Mouse (Mus musculus) neural tube, embryonic 11.5 days (tissue): ENCODE results near the gene Pde10a. TPM values are rescaled to one million over a fixed set of nuclear protein-coding genes. Genes with fewer than 3 reads are reported as not detected.

ENCODE experiments used
- ATAC-seq: fragments of 200-750 bp; cut with Nextera tagmentation; 2 replicates; pipeline ENCODE4 v1.8.0; 2017; ENCODE audit warnings: moderate number of reproducible peaks, mild to moderate bottlenecking, moderate TSS enrichment, moderate library complexity; ENCODE audit not compliant: insufficient read depth, low FRiP score, low TSS enrichment
- DNase-seq: peaks from one replicate; pipeline ENCODE4 v3.0.0-alpha.2; 2015; ENCODE audit warnings: low spot score
- H3K27ac ChIP-seq: fragments of 300-500 bp; sonication (generic); 2 replicates; pipeline ENCODE4 v1.5.1; 2014; ENCODE audit warnings: low read depth, mild to moderate bottlenecking, low read length
- H3K27me3 ChIP-seq: fragments of 300-500 bp; sonication (generic); 2 replicates; pipeline ENCODE4 v1.6.1; 2014; ENCODE audit warnings: mild to moderate bottlenecking, low read length, mixed read lengths; ENCODE audit not compliant: control insufficient read depth, insufficient read depth
- H3K36me3 ChIP-seq: fragments of 300-500 bp; sonication (generic); 2 replicates; pipeline ENCODE4 v1.6.1; 2014; ENCODE audit warnings: mild to moderate bottlenecking, low read length, moderate library complexity, mixed read lengths; ENCODE audit not compliant: control insufficient read depth, insufficient read depth
- H3K4me1 ChIP-seq: fragments of 300-500 bp; sonication (generic); 2 replicates; pipeline ENCODE4 v1.6.1; 2014; ENCODE audit warnings: low read length, mixed read lengths; ENCODE audit not compliant: control insufficient read depth, insufficient read depth
- H3K4me2 ChIP-seq: fragments of 300-500 bp; sonication (generic); 2 replicates; pipeline ENCODE4 v1.6.1; 2014; ENCODE audit warnings: low read depth, mild to moderate bottlenecking, moderate library complexity
- H3K4me3 ChIP-seq: fragments of 300-500 bp; sonication (generic); 2 replicates; pipeline ENCODE4 v1.5.1; 2014; ENCODE audit warnings: low read depth, low read length
- H3K9ac ChIP-seq: fragments of 300-500 bp; sonication (generic); 2 replicates; pipeline ENCODE4 v1.6.1; 2014; ENCODE audit warnings: mild to moderate bottlenecking, low read length
- H3K9me3 ChIP-seq: fragments of 300-500 bp; sonication (generic); 2 replicates; pipeline ENCODE4 v1.6.1; 2016; ENCODE audit warnings: low read length; ENCODE audit not compliant: control insufficient read depth
- WGBS: fragments of 180-500 bp; shearing (Covaris S2); extraction: QIAGEN DNeasy Blood & Tissue Kit; methylation state at CpG from one replicate; pipeline ENCODE4 v1.1.7; 2014; 5-methylcytosine and 5-hydroxymethylcytosine counted together
- polyA plus RNA-seq: library from polyadenylated mRNA; unstranded; fragments of >200 nt; fragmentation: Nextera tagmentation; extraction: Ambion mirVana; gene quantifications from 2 replicates; pipeline ENCODE4 v1.2.1, GENCODE M21; 2014

The Pde10a gene
- polyA plus RNA-seq, 1 experiment from 2014 or later, result 5.9 TPM

DNA sequence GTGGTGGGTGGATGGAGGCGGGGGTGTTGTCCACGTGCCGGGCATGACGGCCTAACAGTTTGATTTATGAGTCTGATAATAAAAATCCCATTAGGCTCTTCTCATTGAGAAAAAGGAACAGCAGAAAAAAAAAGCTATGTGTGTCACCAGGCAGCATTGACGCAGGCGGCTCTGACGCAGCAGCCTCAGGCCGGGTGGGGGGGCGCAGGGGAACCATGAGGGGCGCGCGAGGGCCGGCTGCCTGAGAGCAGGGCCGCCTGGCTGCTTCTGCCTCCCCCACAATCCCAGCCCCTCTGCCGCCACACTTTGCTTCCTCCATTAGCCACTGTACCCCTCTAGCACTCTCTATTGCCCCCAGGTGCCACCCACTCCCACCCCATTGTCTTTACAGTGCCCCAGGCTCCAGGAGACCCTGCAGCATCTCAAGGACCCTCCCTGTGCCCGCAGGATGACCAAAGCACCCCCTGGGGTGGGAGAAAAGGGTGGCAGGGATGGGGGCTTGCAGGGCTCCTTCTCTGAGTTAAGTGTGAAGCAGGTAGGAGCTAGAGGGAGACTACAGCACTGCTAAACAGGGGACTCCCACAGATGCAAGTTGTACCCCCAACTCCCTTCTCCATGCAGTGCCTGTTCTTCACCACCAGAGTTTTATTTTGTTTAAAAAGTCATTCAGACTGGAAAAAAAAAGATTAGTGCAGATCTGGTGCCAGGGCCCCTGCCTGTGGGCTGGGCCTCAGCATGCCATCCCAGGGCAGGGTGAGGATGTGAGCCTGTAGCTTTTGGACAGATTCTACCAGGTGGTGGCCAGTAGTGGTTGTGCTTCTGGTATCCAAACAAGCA is 16.6 kb upstream of the Pde10a start:
- under 1% methylated on average over 14 of the region's 16 CpGs for WGBS
- Histone ChIP-seq H3K4me1 (peaks cover 16% of the 10 kb centered on the region), H3K9ac (no peak overlapping the region; the same call in 1 of the 2 replicates), H3K36me3 (no peaks in the 10 kb centered on the region), H3K27me3 (peaks cover 19% of the 10 kb centered on the region; the same call in 1 of the 2 replicates), H3K4me2 (peak overlapping the region; percentile 25), H3K27ac (no peak overlapping the region), H3K4me3 (no peak overlapping the region), H3K9me3 (no peaks in the 10 kb centered on the region)
- peak; percentile 89 for DNase-seq
- ATAC-seq, result peak; percentile 90

DNA sequence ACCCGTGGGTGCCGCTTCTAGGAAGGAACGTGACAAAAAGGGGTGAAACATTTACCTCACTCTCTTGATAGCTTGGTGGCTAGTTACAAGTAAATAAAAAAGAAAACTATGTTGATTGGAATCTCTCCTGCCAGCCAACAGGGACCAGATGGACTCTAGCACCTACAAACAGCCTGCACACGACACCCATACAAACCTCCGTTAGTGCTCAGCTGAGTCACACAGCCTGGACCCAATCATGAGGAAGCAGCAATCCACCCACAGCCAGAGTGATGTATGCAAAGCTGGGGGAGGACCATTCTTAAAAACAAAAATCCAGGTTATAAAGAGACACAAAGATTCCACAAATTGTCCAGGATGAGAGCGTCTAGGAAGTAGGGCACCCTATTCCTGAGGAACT is 9.2 kb upstream of the Pde10a start:
- Histone ChIP-seq H3K9ac (no peak overlapping the region), H3K36me3 (no peaks in the 10 kb centered on the region), H3K27me3 (no peaks in the 10 kb centered on the region), H3K4me3 (no peak overlapping the region), H3K4me1 (no peaks in the 10 kb centered on the region), H3K4me2 (no peak overlapping the region), H3K27ac (no peak overlapping the region), H3K9me3 (no peaks in the 10 kb centered on the region)
- 80% methylated on average over 6 of the region's 6 CpGs for WGBS
- no peak for DNase-seq
- ATAC-seq, result no peak

DNA sequence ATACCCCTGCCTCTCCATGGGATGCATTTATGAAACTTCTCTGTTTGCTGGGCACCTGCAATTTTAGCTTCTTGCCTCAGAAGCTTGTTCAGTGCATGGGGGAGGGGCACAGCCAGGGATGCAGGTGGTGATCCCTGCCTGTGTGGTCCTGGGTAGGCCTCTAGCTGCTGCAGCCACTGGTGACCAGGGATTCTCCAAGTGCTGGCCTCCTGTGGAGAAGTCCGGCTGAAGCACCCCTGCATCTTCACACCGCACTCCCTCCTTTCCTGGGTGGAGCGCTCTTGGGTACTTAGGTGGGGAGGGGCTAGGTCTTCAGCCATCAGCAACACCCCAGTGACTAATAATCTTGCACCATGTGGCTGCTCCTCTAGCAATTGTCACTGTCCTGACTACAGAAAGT is 1.2 kb upstream of the Pde10a start:
- Histone ChIP-seq H3K27me3 (peaks cover 24% of the 10 kb centered on the region), H3K27ac (no peak overlapping the region), H3K36me3 (no peaks in the 10 kb centered on the region), H3K9me3 (no peaks in the 10 kb centered on the region), H3K4me2 (peak overlapping the region; percentile 92), H3K9ac (no peak overlapping the region), H3K4me3 (peak overlapping the region; percentile 46), H3K4me1 (peaks cover 17% of the 10 kb centered on the region)
- WGBS, result 17% methylated on average over 3 of the region's 3 CpGs
- DNase-seq (no peak), ATAC-seq (peak; percentile 29; the same call in 1 of the 2 replicates)

DNA sequence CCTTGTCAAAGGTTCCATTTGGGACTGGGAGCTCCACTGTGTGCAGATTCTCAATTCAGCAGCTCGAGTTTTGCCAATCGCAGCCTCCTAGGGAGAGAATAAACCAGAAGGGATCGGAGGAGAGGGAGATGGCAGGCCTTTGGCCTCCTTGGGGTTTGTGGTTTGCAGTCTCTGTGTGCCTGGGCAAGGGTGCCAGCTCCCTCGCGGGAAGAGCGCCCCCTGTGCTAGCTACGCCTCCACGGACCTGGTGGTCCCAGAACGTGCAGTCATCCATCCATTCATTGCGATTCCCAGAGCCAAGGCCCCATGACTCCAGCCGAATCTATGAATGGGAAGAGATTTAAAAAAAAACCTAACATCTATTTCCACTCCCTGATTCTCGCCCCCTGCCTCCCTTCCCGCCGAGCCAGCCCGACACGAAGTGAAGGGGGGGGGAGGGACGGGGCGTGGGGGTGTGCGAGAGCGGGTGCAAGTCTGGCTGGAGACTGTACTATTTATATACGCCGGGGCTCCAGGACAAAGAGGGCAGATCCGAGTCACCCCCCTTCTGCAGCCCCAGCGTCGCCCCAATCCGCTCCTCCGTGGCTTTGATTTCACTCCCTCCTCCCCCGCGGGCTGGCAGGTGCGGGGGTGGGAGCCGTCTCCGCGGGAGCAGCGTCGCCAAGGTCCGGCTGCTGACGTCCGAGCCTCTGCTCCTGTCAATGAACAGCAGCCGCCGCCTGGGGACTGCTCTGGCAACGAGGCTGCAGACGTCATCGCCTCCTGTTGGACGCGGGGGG is 596 bp upstream of the Pde10a start:
- peak; percentile 73 for ATAC-seq
- no peaks in the 10 kb centered on the region for H3K9me3 ChIP-seq
- peaks cover 17% of the 10 kb centered on the region for H3K4me1 ChIP-seq
- peak overlapping the region; percentile 46 for H3K4me3 ChIP-seq
- peaks cover 24% of the 10 kb centered on the region for H3K27me3 ChIP-seq
- no peaks in the 10 kb centered on the region for H3K36me3 ChIP-seq
- H3K9ac ChIP-seq, result peak overlapping the region; percentile 62
- peak overlapping the region; percentile 92 for H3K4me2 ChIP-seq
- under 1% methylated on average over 43 of the region's 45 CpGs for WGBS
- H3K27ac ChIP-seq, result no peak overlapping the region
- peak; percentile 81 for DNase-seq

DNA sequence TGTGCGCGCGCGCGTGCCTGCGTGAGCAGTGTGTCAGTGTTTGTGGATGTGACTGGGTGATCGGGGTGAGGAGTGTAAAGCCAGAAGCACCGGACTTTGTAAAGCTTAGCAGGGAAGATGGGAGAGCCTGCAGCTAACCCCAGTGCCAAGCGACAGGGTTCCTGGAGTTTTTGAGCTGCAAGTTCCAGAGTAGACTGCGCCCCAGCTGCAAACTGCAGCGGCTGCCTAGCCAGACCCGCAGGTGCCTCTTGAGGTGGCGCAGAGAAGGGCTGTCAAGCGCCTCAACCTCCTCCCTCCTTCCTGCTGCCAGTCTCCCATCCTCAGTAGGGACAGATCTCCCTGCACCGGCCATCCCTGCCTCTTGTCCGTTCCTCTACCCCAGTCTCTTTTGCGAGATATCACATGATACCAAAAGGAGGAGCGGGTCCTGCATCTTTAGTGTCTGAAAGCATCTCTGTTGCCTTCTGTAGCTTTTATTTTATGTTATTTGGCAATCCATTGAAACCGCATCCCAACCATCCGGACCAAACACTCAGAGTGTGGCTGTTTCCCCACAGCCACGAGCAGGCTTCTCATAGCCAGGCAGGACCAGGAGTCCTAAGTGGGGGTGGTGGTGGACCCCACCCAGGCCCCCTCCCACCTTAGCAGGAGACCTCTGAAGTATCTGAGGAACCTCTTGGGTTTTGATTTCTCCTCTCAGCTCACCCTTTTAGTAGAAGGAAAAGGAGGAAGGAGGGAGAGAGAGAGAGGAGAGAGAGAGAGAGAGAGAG is 984 bp downstream of the Pde10a start:
- no peak for ATAC-seq
- Histone ChIP-seq H3K4me3 (peak overlapping the region; percentile 0; the same call in 1 of the 2 replicates), H3K27me3 (peaks cover 24% of the 10 kb centered on the region), H3K27ac (no peak overlapping the region), H3K4me1 (peaks cover 17% of the 10 kb centered on the region), H3K4me2 (peak overlapping the region; percentile 92), H3K9me3 (no peaks in the 10 kb centered on the region), H3K9ac (no peak overlapping the region), H3K36me3 (no peaks in the 10 kb centered on the region)
- WGBS, result 5% methylated on average over 21 of the region's 21 CpGs
- peak; percentile 36 for DNase-seq

DNA sequence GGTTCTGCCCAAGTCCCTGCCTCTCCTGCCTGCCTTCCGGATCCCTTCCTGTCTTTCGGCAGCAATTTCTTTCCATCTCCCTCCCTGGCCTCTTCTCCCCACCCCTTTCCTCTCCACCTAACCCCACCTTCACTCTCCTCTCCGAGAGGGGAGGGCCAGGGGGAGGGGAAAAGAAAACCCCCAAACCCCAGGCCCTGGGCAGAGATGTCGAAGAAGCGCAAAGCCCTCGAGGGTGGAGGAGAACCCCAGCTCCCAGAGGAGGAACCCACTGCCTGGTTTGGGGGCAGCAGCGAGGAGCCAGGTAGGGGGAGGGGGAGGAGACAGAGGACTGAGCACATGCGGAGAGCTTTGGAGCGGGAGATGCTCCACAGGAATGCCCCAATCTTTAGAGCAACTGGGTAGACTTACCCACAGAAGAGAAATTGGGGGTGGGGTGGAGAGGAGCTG is 1.7 kb downstream of the Pde10a start:
- peaks cover 24% of the 10 kb centered on the region for H3K27me3 ChIP-seq
- H3K9ac ChIP-seq, result no peak overlapping the region
- 10% methylated on average over 9 of the region's 9 CpGs for WGBS
- no peaks in the 10 kb centered on the region for H3K36me3 ChIP-seq
- no peak for ATAC-seq
- H3K4me2 ChIP-seq, result no peak overlapping the region
- H3K27ac ChIP-seq, result no peak overlapping the region
- no peaks in the 10 kb centered on the region for H3K9me3 ChIP-seq
- no peak overlapping the region for H3K4me3 ChIP-seq
- H3K4me1 ChIP-seq, result peaks cover 17% of the 10 kb centered on the region
- DNase-seq, result no peak

DNA sequence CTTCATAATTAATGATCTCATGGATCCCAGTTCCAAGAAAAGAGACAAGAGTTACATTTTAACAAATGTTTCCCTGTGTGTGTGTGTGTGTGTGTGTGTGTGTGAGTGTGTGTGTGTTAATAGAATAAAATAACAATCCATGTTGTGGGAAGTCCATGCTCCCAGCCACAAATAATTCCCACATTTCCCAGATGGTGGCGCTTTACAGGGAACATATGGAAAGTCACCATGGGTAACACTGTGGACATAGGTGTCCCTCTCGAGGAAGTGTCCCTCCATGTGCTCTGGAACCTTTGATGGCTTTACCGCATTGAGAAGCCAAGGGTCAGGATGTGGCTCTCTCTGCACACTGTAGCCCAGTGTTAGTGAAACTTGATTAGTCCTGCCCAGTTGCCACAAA is 3.5 kb downstream of the Pde10a start:
- peaks cover 17% of the 10 kb centered on the region for H3K4me1 ChIP-seq
- H3K27me3 ChIP-seq, result peaks cover 24% of the 10 kb centered on the region
- no peak overlapping the region for H3K9ac ChIP-seq
- no peaks in the 10 kb centered on the region for H3K9me3 ChIP-seq
- no peaks in the 10 kb centered on the region for H3K36me3 ChIP-seq
- WGBS, result 85% methylated on average over 3 of the region's 3 CpGs
- no peak overlapping the region for H3K27ac ChIP-seq
- DNase-seq (no peak), ATAC-seq (no peak)
- H3K4me2 ChIP-seq, result no peak overlapping the region
- no peak overlapping the region for H3K4me3 ChIP-seq

DNA sequence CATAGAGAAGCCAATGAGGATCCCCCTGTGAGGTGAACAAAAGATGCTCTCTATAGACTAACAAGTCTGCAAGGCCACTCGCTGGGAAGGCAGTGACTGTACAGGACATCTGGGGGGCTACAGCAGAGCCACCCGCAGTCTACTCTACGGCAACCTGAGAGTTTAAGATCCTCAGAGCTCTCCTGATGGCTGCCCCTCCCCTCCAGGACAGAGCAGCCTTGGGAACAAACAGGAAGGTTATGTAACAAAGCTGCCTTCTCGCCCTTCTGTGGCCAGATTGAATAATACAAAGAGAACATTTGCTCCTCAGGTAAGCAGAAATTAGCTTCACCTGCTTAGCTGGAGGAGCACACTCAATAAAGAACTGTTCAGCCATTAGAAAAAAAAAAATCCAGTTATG is 7.4 kb downstream of the Pde10a start:
- no peaks in the 10 kb centered on the region for H3K27me3 ChIP-seq
- no peak overlapping the region for H3K27ac ChIP-seq
- no peak overlapping the region for H3K4me3 ChIP-seq
- H3K4me2 ChIP-seq, result no peak overlapping the region
- no peak overlapping the region for H3K9ac ChIP-seq
- no peaks in the 10 kb centered on the region for H3K9me3 ChIP-seq
- WGBS, result 61% methylated on average over 4 of the region's 4 CpGs
- H3K4me1 ChIP-seq, result no peaks in the 10 kb centered on the region
- no peak for ATAC-seq
- no peaks in the 10 kb centered on the region for H3K36me3 ChIP-seq
- no peak for DNase-seq
